Mouse (Mus musculus) spleen, adult 2 months (tissue): ENCODE results near the gene Dnajc5. TPM values are rescaled to one million over a fixed set of nuclear protein-coding genes. Genes with fewer than 3 reads are reported as not detected.

Experiments
- DNase-seq, 2 experiments: peaks; one replicate each; pipeline versions ENCODE4 v3.0.0 to v3.0.0-alpha.2; 2012 to 2021; ENCODE audit warnings: low spot score in 2 of 2, low read depth in 1 of 2
- H3K27ac ChIP-seq: fragments of 200-500 bp; 2 replicates; pipeline ENCODE4 v1.5.1; 2012; ENCODE audit warnings: low read length, inconsistent platforms; ENCODE audit not compliant: insufficient read depth
- H3K27me3 ChIP-seq: fragments of 200-500 bp; 2 replicates; pipeline ENCODE4 v1.6.1; 2012; ENCODE audit warnings: mild to moderate bottlenecking, moderate library complexity, low read length, inconsistent platforms; ENCODE audit not compliant: control insufficient read depth, insufficient read depth
- H3K36me3 ChIP-seq: fragments of 200-500 bp; 2 replicates; pipeline ENCODE4 v1.6.1; 2012; ENCODE audit warnings: mild to moderate bottlenecking, low read length, inconsistent platforms; ENCODE audit not compliant: control insufficient read depth, insufficient read depth
- H3K4me1 ChIP-seq: fragments of 200-500 bp; 2 replicates; pipeline ENCODE4 v1.6.1; 2011; ENCODE audit warnings: inconsistent platforms; ENCODE audit not compliant: control insufficient read depth, insufficient read depth, insufficient read length
- H3K4me3 ChIP-seq: fragments of 200-500 bp; 2 replicates; pipeline ENCODE4 v1.5.1; 2011; ENCODE audit warnings: mild to moderate bottlenecking, inconsistent platforms; ENCODE audit not compliant: insufficient read depth, insufficient read length; ENCODE audit errors: extremely low read depth
- CTCF ChIP-seq: fragments of 200-500 bp; IDR thresholded peaks from 2 replicates; pipeline ENCODE4 v1.5.1; 2011; ENCODE audit warnings: mild to moderate bottlenecking, inconsistent platforms; ENCODE audit not compliant: insufficient read depth, insufficient read length, insufficient replicate concordance; ENCODE audit errors: extremely low read depth
- POLR2A ChIP-seq: fragments of 200-500 bp; IDR thresholded peaks from 2 replicates; pipeline ENCODE4 v1.6.1; 2011; ENCODE audit warnings: low read depth, low read length, inconsistent platforms
- WGBS: fragments of 180-500 bp; shearing (Covaris S2); methylation state at CpG from one replicate; pipeline ENCODE4 v1.1.7; 2018; 5-methylcytosine and 5-hydroxymethylcytosine counted together
- polyA plus RNA-seq: library from polyadenylated mRNA; depleted of rRNA; stranded (reverse); fragments of >200 nt; gene quantifications from 2 replicates; pipeline ENCODE4 v1.2.3, GENCODE M21; 2012

The Dnajc5 gene
- polyA plus RNA-seq, 1 experiment = 54.4 TPM

- no peak for DNase-seq
- WGBS = 90% methylated on average over 3 of the region's 3 CpGs
- Histone ChIP-seq H3K27me3 (no peaks in the 10 kb centered on the region), H3K36me3 (peaks cover 15% of the 10 kb centered on the region), H3K4me1 (peaks cover 3% of the 10 kb centered on the region; the same call in 1 of the 2 replicates), H3K27ac (no peak overlapping the region), H3K4me3 (no peak overlapping the region)
- no peak for TF ChIP-seq CTCF
- TF ChIP-seq POLR2A = no peak
Measured at GRCm38 (mm10) chr2:181583460-181584257, 63.4 kb downstream of the Dnajc5 start.

GRCm38 (mm10) chr2:181584411-181584942 lies 64.2 kb downstream of the Dnajc5 start, which contains the start of gene Uckl1:
Gene Uckl1, minus strand, starts transcription at chr2:181584892.
- no peak within 1 kb of the TSS for H3K27ac ChIP-seq
- H3K4me3 ChIP-seq = no peak within 1 kb of the TSS
- H3K36me3 ChIP-seq = peaks cover 15% of the 10 kb centered on the region
- no peak for DNase-seq
- no peaks in the 10 kb centered on the region; the same call in 1 of the 2 replicates for H3K4me1 ChIP-seq
- no peak for TF ChIP-seq POLR2A
- TF ChIP-seq CTCF = no peak
- 89% methylated on average over 4 of the region's 4 CpGs for WGBS
- no peaks in the 10 kb centered on the region for H3K27me3 ChIP-seq

GRCm38 (mm10) chr2:181585506-181585905 lies 65.2 kb downstream of the Dnajc5 start:
- TF ChIP-seq POLR2A (no peak), CTCF (no peak)
- DNase-seq = no peak
- WGBS = 96% methylated on average over 5 of the region's 5 CpGs
- Histone ChIP-seq H3K36me3 (peaks cover 15% of the 10 kb centered on the region), H3K4me1 (no peaks in the 10 kb centered on the region; the same call in 1 of the 2 replicates), H3K27ac (no peak overlapping the region), H3K27me3 (no peaks in the 10 kb centered on the region), H3K4me3 (no peak overlapping the region)

GRCm38 (mm10) chr2:181586124-181586523 lies 65.8 kb downstream of the Dnajc5 start:
- H3K27ac ChIP-seq = no peak overlapping the region
- no peak for TF ChIP-seq POLR2A
- no peak for TF ChIP-seq CTCF
- no peaks in the 10 kb centered on the region for H3K27me3 ChIP-seq
- no peaks in the 10 kb centered on the region; the same call in 1 of the 2 replicates for H3K4me1 ChIP-seq
- H3K36me3 ChIP-seq = peaks cover 15% of the 10 kb centered on the region
- H3K4me3 ChIP-seq = no peak overlapping the region
- 99% methylated on average over 3 of the region's 3 CpGs for WGBS
- DNase-seq = no peak

GRCm38 (mm10) chr2:181587796-181588195 lies 67.5 kb downstream of the Dnajc5 start:
- WGBS = 87% methylated on average over 6 of the region's 6 CpGs

GRCm38 (mm10) chr2:181588229-181588780 lies 68.0 kb downstream of the Dnajc5 start:
- H3K36me3 ChIP-seq = peaks cover 15% of the 10 kb centered on the region
- no peak for DNase-seq
- H3K27ac ChIP-seq = no peak overlapping the region
- H3K4me3 ChIP-seq = no peak overlapping the region
- WGBS = 91% methylated on average over 11 of the region's 11 CpGs
- peaks cover 9% of the 10 kb centered on the region; the same call in 1 of the 2 replicates for H3K4me1 ChIP-seq
- TF ChIP-seq POLR2A (no peak), CTCF (no peak)
- H3K27me3 ChIP-seq = no peaks in the 10 kb centered on the region

More at GRCm38 (mm10) chr2:181587796-181588195, 67.5 kb downstream of the Dnajc5 start:
- Histone ChIP-seq H3K36me3 (peaks cover 15% of the 10 kb centered on the region), H3K27me3 (no peaks in the 10 kb centered on the region), H3K4me3 (no peak overlapping the region), H3K4me1 (peaks cover 4% of the 10 kb centered on the region; the same call in 1 of the 2 replicates), H3K27ac (no peak overlapping the region)
- TF ChIP-seq CTCF (0 out of 2 replicates have a peak, but pooled peaks have one; percentile 3), POLR2A (no peak)
- no peak for DNase-seq
